7 mouse cellular contexts compared by ENCODE assay signal in the genomic region with DNA sequence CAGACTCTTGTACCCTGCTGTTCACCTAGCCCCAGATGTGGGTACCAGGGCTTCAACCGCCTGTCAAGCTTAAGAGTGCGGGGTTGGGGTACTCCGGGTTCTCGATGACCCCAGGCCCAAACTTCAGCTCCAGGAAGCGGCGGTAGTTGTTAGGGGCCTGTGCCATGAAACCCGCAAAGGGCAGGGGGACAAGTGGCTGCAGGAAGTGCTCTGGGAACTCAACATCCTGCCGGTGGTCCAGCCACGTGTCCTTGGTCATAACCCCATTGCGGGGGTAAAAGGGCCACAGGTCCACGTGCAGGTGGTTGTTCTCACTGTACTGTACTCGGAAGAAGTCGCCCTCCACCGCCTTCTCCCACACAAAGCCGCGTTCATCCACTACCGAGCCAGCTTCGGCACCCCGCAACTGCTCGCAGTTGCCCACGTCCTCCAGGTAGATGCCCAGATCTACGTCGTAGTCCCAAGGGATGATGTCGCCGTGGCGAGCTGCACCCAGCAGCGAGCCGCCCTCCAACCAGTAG. TPM values are rescaled to one million over a fixed set of nuclear protein-coding genes. Genes with fewer than 3 reads are reported as not detected.
DNase-seq lines count a peak whose midpoint lies in the region; ATAC-seq and TF ChIP-seq lines count a peak whose summit lies in the region.

No protein-coding gene starts in this region.

- 47% methylated on average over 28 of the region's 28 CpGs for WGBS in liver, embryonic 11.5 days
- 75% methylated on average over 28 of the region's 28 CpGs for WGBS in liver, postnatal 0 days (ENCODE audit: insufficient replicate concordance)
- WGBS in forebrain, embryonic 13.5 days: 61% methylated on average over 28 of the region's 28 CpGs
- WGBS in limb, embryonic 11.5 days: 42% methylated on average over 28 of the region's 28 CpGs
- 48% methylated on average over 28 of the region's 28 CpGs for WGBS in stomach, embryonic 14.5 days

- no peak for TF ChIP-seq EP300 in liver, postnatal 0 days (IDR thresholded peaks at IDR 0.05; ENCODE audit: low read depth)

- H3K9me3 ChIP-seq in liver, embryonic 11.5 days (ENCODE audit: control insufficient read depth, low read length): no peaks in the 10 kb centered on the region
- no peaks in the 10 kb centered on the region for H3K9me3 ChIP-seq in liver, postnatal 0 days (ENCODE audit: low read length)
- no peaks in the 10 kb centered on the region for H3K9me3 ChIP-seq in forebrain, embryonic 13.5 days (replicated peaks)
- H3K9me3 ChIP-seq in limb, embryonic 11.5 days (ENCODE audit: control insufficient read depth, low read length): no peaks in the 10 kb centered on the region
- no peaks in the 10 kb centered on the region for H3K9me3 ChIP-seq in stomach, embryonic 14.5 days (ENCODE audit: control insufficient read depth, low read depth, low read length)

- H3K27ac ChIP-seq in liver, embryonic 11.5 days (ENCODE audit: low read depth, low read length): no peak overlapping the region
- no peak overlapping the region for H3K27ac ChIP-seq in liver, postnatal 0 days (ENCODE audit: low read depth)
- no peak overlapping the region; the same call in 1 of the 2 replicates for H3K27ac ChIP-seq in forebrain, embryonic 13.5 days
- H3K27ac ChIP-seq in limb, embryonic 11.5 days (replicated peaks; ENCODE audit: low read depth, low read length): no peak overlapping the region
- no peak overlapping the region for H3K27ac ChIP-seq in stomach, embryonic 14.5 days (ENCODE audit: low read length)

- no peak overlapping the region for H3K9ac ChIP-seq in liver, embryonic 11.5 days (ENCODE audit: low read depth, low read length)
- no peak overlapping the region for H3K9ac ChIP-seq in liver, postnatal 0 days (replicated peaks)
- peak overlapping the region; percentile 67 for H3K9ac ChIP-seq in forebrain, embryonic 13.5 days
- peak overlapping the region; percentile 55 for H3K9ac ChIP-seq in limb, embryonic 11.5 days (ENCODE audit: low read length)
- no peak overlapping the region for H3K9ac ChIP-seq in stomach, embryonic 14.5 days (replicated peaks; ENCODE audit: low read depth, low read length)

- peaks cover 5% of the 10 kb centered on the region; the same call in 1 of the 2 replicates for H3K4me1 ChIP-seq in liver, embryonic 11.5 days (replicated peaks; ENCODE audit: control insufficient read depth, insufficient read depth, low read length)
- 0 out of 2 replicates have a peak, but pooled peaks cover 2% of the 10 kb centered on the region for H3K4me1 ChIP-seq in liver, postnatal 0 days (ENCODE audit: insufficient read depth)
- H3K4me1 ChIP-seq in forebrain, embryonic 13.5 days: peaks cover 39% of the 10 kb centered on the region
- peaks cover 15% of the 10 kb centered on the region for H3K4me1 ChIP-seq in limb, embryonic 11.5 days (ENCODE audit: control insufficient read depth, insufficient read depth, low read length)
- peaks cover 12% of the 10 kb centered on the region for H3K4me1 ChIP-seq in stomach, embryonic 14.5 days (ENCODE audit: control insufficient read depth, insufficient read depth, low read length)

- no peak for TF ChIP-seq CTCF in liver, postnatal 0 days (IDR thresholded peaks at IDR 0.05; ENCODE audit: low read depth)

- peaks cover 5% of the 10 kb centered on the region; the same call in 1 of the 2 replicates for H3K36me3 ChIP-seq in liver, embryonic 11.5 days (ENCODE audit: control insufficient read depth, insufficient read depth, low read length)
- no peaks in the 10 kb centered on the region; the same call in 1 of the 2 replicates for H3K36me3 ChIP-seq in liver, postnatal 0 days (replicated peaks; ENCODE audit: insufficient read depth, low read length)
- peaks cover 41% of the 10 kb centered on the region for H3K36me3 ChIP-seq in forebrain, embryonic 13.5 days (ENCODE audit: poor library complexity, severe bottlenecking)
- no peaks in the 10 kb centered on the region; the same call in 1 of the 2 replicates for H3K36me3 ChIP-seq in limb, embryonic 11.5 days (ENCODE audit: control insufficient read depth, insufficient read depth, low read length)
- H3K36me3 ChIP-seq in stomach, embryonic 14.5 days (ENCODE audit: control insufficient read depth, insufficient read depth, low read length): no peaks in the 10 kb centered on the region; the same call in none of the 2 replicates

- ATAC-seq in liver, embryonic 11.5 days (replicated peaks; ENCODE audit: low FRiP score): no peak
- ATAC-seq in liver, postnatal 0 days: no peak
- no peak for ATAC-seq in forebrain, embryonic 13.5 days
- ATAC-seq in limb, embryonic 11.5 days (ENCODE audit: insufficient number of reproducible peaks, low FRiP score, low TSS enrichment, low read depth): no peak
- ATAC-seq in stomach, embryonic 14.5 days (ENCODE audit: insufficient number of reproducible peaks, insufficient read depth, low FRiP score, low read depth): no peak
- ATAC-seq in granulocyte monocyte progenitor cell, adult 5-6 weeks (replicated peaks; ENCODE audit: poor library complexity, severe bottlenecking): no peak

- peak overlapping the region; percentile 38 for H3K4me3 ChIP-seq in liver, embryonic 11.5 days (ENCODE audit: low read depth, low read length)
- no peak overlapping the region for H3K4me3 ChIP-seq in liver, postnatal 0 days (ENCODE audit: low read depth, low read length)
- H3K4me3 ChIP-seq in forebrain, embryonic 13.5 days: peak overlapping the region; percentile 47
- peak overlapping the region; percentile 44 for H3K4me3 ChIP-seq in limb, embryonic 11.5 days (ENCODE audit: low read depth, low read length)
- H3K4me3 ChIP-seq in stomach, embryonic 14.5 days (ENCODE audit: low read depth, low read length): peak overlapping the region; percentile 33; the same call in 1 of the 2 replicates

- DNase-seq in liver, embryonic 11.5 days (ENCODE audit: low spot score): no peak
- DNase-seq in liver, postnatal 0 days: no peak
- peak; percentile 29 for DNase-seq in limb, embryonic 11.5 days (ENCODE audit: low spot score)
- no peak for DNase-seq in layer of hippocampus, postnatal 10 days (ENCODE audit: low spot score in 2 of 2)

- H3K27me3 ChIP-seq in liver, embryonic 11.5 days (replicated peaks; ENCODE audit: control insufficient read depth, insufficient read depth, low read length): peaks cover 20% of the 10 kb centered on the region
- H3K27me3 ChIP-seq in liver, postnatal 0 days (ENCODE audit: insufficient read depth, low read length): no peaks in the 10 kb centered on the region
- H3K27me3 ChIP-seq in forebrain, embryonic 13.5 days: peaks cover 35% of the 10 kb centered on the region
- peaks cover 13% of the 10 kb centered on the region for H3K27me3 ChIP-seq in limb, embryonic 11.5 days (ENCODE audit: control insufficient read depth, insufficient read depth, low read length)
- peaks cover 3% of the 10 kb centered on the region; the same call in 1 of the 2 replicates for H3K27me3 ChIP-seq in stomach, embryonic 14.5 days (ENCODE audit: control insufficient read depth, insufficient read depth, low read length)

- H3K4me2 ChIP-seq in liver, embryonic 11.5 days: peak overlapping the region; percentile 69
- no peak overlapping the region for H3K4me2 ChIP-seq in liver, postnatal 0 days (ENCODE audit: low read depth, low read length)
- H3K4me2 ChIP-seq in forebrain, embryonic 13.5 days: peak overlapping the region; percentile 77
- peak overlapping the region; percentile 98 for H3K4me2 ChIP-seq in limb, embryonic 11.5 days (ENCODE audit: low read depth, severe bottlenecking)
- H3K4me2 ChIP-seq in stomach, embryonic 14.5 days (replicated peaks; ENCODE audit: low read depth, low read length): peak overlapping the region; percentile 62

RNA-seq across cellular contexts. Expression of a gene that starts 5.2 kb away (rescaled TPM):
- 74.8 and 80.9 TPM in 2 replicates for polyA plus RNA-seq in liver, embryonic 11.5 days (2014; fragmentation: Nextera tagmentation; extraction: Ambion mirVana)
- 15.9 and 18.4 TPM in 2 replicates for polyA plus RNA-seq in liver, postnatal 0 days (2015; fragmentation: Nextera tagmentation; extraction: Ambion mirVana)
- 147 and 164 TPM in 2 replicates for polyA plus RNA-seq in forebrain, embryonic 13.5 days (2015; fragmentation: Nextera tagmentation; extraction: Ambion mirVana)
- polyA plus RNA-seq in limb, embryonic 11.5 days (2014; fragmentation: Nextera tagmentation; extraction: Ambion mirVana): 125 and 128 TPM in 2 replicates
- polyA plus RNA-seq in stomach, embryonic 14.5 days (2014; fragmentation: Nextera tagmentation; extraction: Ambion mirVana): 105 and 120 TPM in 2 replicates
- 100 to 1,000 TPM; 260 to 286 TPM for total RNA-seq in layer of hippocampus, postnatal 10 days (2021)
- total RNA-seq in granulocyte monocyte progenitor cell, adult 5-6 weeks (2014; fragmentation: Nextera tagmentation): 36.8 and 50.4 TPM in 2 replicates
- total RNA-seq in granulocyte monocyte progenitor cell, adult 5-6 weeks (2017): 47.0 and 63.5 TPM in 2 replicates

RNA-seq across cellular contexts. Expression of a gene that starts 6.1 kb away (rescaled TPM):
- polyA plus RNA-seq in liver, embryonic 11.5 days (2014; fragmentation: Nextera tagmentation; extraction: Ambion mirVana): 20.3 and 22.9 TPM in 2 replicates
- polyA plus RNA-seq in liver, postnatal 0 days (2015; fragmentation: Nextera tagmentation; extraction: Ambion mirVana): 7.4 and 8.7 TPM in 2 replicates
- polyA plus RNA-seq in forebrain, embryonic 13.5 days (2015; fragmentation: Nextera tagmentation; extraction: Ambion mirVana): 24.0 and 28.0 TPM in 2 replicates
- 25.4 and 29.3 TPM in 2 replicates for polyA plus RNA-seq in limb, embryonic 11.5 days (2014; fragmentation: Nextera tagmentation; extraction: Ambion mirVana)
- 23.8 and 25.8 TPM in 2 replicates for polyA plus RNA-seq in stomach, embryonic 14.5 days (2014; fragmentation: Nextera tagmentation; extraction: Ambion mirVana)
- 10 to 100 TPM; 42.2 to 45.0 TPM for total RNA-seq in layer of hippocampus, postnatal 10 days (2021)
- 8.1 and 10.5 TPM in 2 replicates for total RNA-seq in granulocyte monocyte progenitor cell, adult 5-6 weeks (2014; fragmentation: Nextera tagmentation)
- total RNA-seq in granulocyte monocyte progenitor cell, adult 5-6 weeks (2017): 9.3 and 11.0 TPM in 2 replicates

RNA-seq across cellular contexts. Expression of a gene that starts 29.3 kb away (rescaled TPM):
- 58.4 and 67.9 TPM in 2 replicates for polyA plus RNA-seq in liver, embryonic 11.5 days (2014; fragmentation: Nextera tagmentation; extraction: Ambion mirVana)
- polyA plus RNA-seq in liver, postnatal 0 days (2015; fragmentation: Nextera tagmentation; extraction: Ambion mirVana): 43.9 and 44.8 TPM in 2 replicates
- polyA plus RNA-seq in forebrain, embryonic 13.5 days (2015; fragmentation: Nextera tagmentation; extraction: Ambion mirVana): 16.0 and 17.1 TPM in 2 replicates
- 28.5 and 30.9 TPM in 2 replicates for polyA plus RNA-seq in limb, embryonic 11.5 days (2014; fragmentation: Nextera tagmentation; extraction: Ambion mirVana)
- polyA plus RNA-seq in stomach, embryonic 14.5 days (2014; fragmentation: Nextera tagmentation; extraction: Ambion mirVana): 36.7 and 39.0 TPM in 2 replicates
- total RNA-seq in layer of hippocampus, postnatal 10 days (2021): 1 to 10 TPM; 4.0 to 4.6 TPM
- total RNA-seq in granulocyte monocyte progenitor cell, adult 5-6 weeks (2014; fragmentation: Nextera tagmentation): 110 and 118 TPM in 2 replicates
- total RNA-seq in granulocyte monocyte progenitor cell, adult 5-6 weeks (2017): 46.4 and 47.2 TPM in 2 replicates

RNA-seq across cellular contexts. Expression of a gene that starts 32.2 kb away (rescaled TPM):
- 7.6 and 8.4 TPM in 2 replicates for polyA plus RNA-seq in liver, embryonic 11.5 days (2014; fragmentation: Nextera tagmentation; extraction: Ambion mirVana)
- polyA plus RNA-seq in liver, postnatal 0 days (2015; fragmentation: Nextera tagmentation; extraction: Ambion mirVana): 4.3 and 5.0 TPM in 2 replicates
- 7.7 and 8.3 TPM in 2 replicates for polyA plus RNA-seq in forebrain, embryonic 13.5 days (2015; fragmentation: Nextera tagmentation; extraction: Ambion mirVana)
- polyA plus RNA-seq in limb, embryonic 11.5 days (2014; fragmentation: Nextera tagmentation; extraction: Ambion mirVana): 16.6 and 16.8 TPM in 2 replicates
- polyA plus RNA-seq in stomach, embryonic 14.5 days (2014; fragmentation: Nextera tagmentation; extraction: Ambion mirVana): 14.2 and 14.6 TPM in 2 replicates
- total RNA-seq in layer of hippocampus, postnatal 10 days (2021): 1 to 10 TPM; 7.5 to 9.9 TPM
- total RNA-seq in granulocyte monocyte progenitor cell, adult 5-6 weeks (2014; fragmentation: Nextera tagmentation): 9.6 and 14.6 TPM in 2 replicates
- total RNA-seq in granulocyte monocyte progenitor cell, adult 5-6 weeks (2017): 3.4 and 11.9 TPM in 2 replicates

Comparison
In these comparisons a context has a peak if more than half of its experiments do, and no peak if none do; other contexts are left out.
1. H3K9ac ChIP-seq: peak in forebrain, embryonic 13.5 days (single experiment) and limb, embryonic 11.5 days (single experiment); none in liver, embryonic 11.5 days (single experiment), liver, postnatal 0 days (single experiment) and stomach, embryonic 14.5 days (single experiment).